Mouse (Mus musculus) heart, embryonic 16.5 days (tissue): Measurements from ENCODE around the gene Ccdc97. TPM values are rescaled to one million over a fixed set of nuclear protein-coding genes. Genes with fewer than 3 reads are reported as not detected.

Experiments used
- ATAC-seq: fragments of 200-750 bp; cut with Nextera tagmentation; replicated peaks from 2 replicates; pipeline ENCODE4 v1.8.0; 2017; ENCODE audit warnings: moderate number of reproducible peaks; ENCODE audit not compliant: insufficient read depth, low FRiP score; ENCODE audit errors: extremely low read depth
- H3K27ac ChIP-seq: fragments of 300-500 bp; sonication (generic); 2 replicates; pipeline ENCODE4 v1.5.1; 2014; ENCODE audit warnings: mild to moderate bottlenecking, low read length, control low read depth, moderate library complexity
- H3K27me3 ChIP-seq: fragments of 300-500 bp; sonication (generic); 2 replicates; pipeline ENCODE4 v1.6.1; 2014; ENCODE audit warnings: low read length, mixed read lengths; ENCODE audit not compliant: control insufficient read depth, insufficient read depth
- H3K36me3 ChIP-seq: fragments of 300-500 bp; sonication (generic); 2 replicates; pipeline ENCODE4 v1.6.1; 2014; ENCODE audit not compliant: control insufficient read depth, insufficient read depth
- H3K4me1 ChIP-seq: fragments of 300-500 bp; sonication (generic); 2 replicates; pipeline ENCODE4 v1.6.1; 2014; ENCODE audit warnings: low read length, mixed read lengths; ENCODE audit not compliant: control insufficient read depth, insufficient read depth
- H3K4me2 ChIP-seq: fragments of 300-500 bp; sonication (generic); 2 replicates; pipeline ENCODE4 v1.6.1; 2014; ENCODE audit warnings: low read depth, mild to moderate bottlenecking, control low read depth, low read length
- H3K4me3 ChIP-seq: fragments of 300-500 bp; sonication (generic); 2 replicates; pipeline ENCODE4 v1.5.1; 2014; ENCODE audit warnings: mild to moderate bottlenecking, control low read depth, low read length
- H3K9ac ChIP-seq: fragments of 300-500 bp; sonication (generic); 2 replicates; pipeline ENCODE4 v1.6.1; 2014; ENCODE audit warnings: low read length, control low read depth
- H3K9me3 ChIP-seq: fragments of 300-500 bp; sonication (generic); replicated peaks from 2 replicates; pipeline ENCODE4 v1.6.1; 2016; ENCODE audit warnings: low read length; ENCODE audit not compliant: control insufficient read depth
- WGBS: fragments of 180-500 bp; shearing (Covaris S2); extraction: QIAGEN DNeasy Blood & Tissue Kit; methylation state at CpG from one replicate; pipeline ENCODE4 v1.1.7; 2014; 5-methylcytosine and 5-hydroxymethylcytosine counted together
- polyA plus RNA-seq: library from polyadenylated mRNA; unstranded; fragments of >200 nt; fragmentation: Nextera tagmentation; extraction: Ambion mirVana; gene quantifications from 2 replicates; pipeline ENCODE4 v1.2.1, GENCODE M21; 2015

Gene Ccdc97
- polyA plus RNA-seq, 1 experiment from 2014 or later, result 23.0 TPM

GRCm38 (mm10) chr7:25704716-25705364, 14.0 kb downstream of the Ccdc97 start:
- 17% methylated on average over 32 of the region's 37 CpGs for WGBS
- ATAC-seq, result no peak
- Histone ChIP-seq H3K9ac (no peak overlapping the region), H3K36me3 (peaks cover 16% of the 10 kb centered on the region), H3K27ac (no peak overlapping the region; the same call in 1 of the 2 replicates), H3K4me2 (peak overlapping the region; percentile 61), H3K27me3 (no peaks in the 10 kb centered on the region), H3K4me1 (peaks cover 36% of the 10 kb centered on the region), H3K4me3 (peak overlapping the region; percentile 32), H3K9me3 (peaks cover 5% of the 10 kb centered on the region)

GRCm38 (mm10) chr7:25703793-25704494, 14.9 kb downstream of the Ccdc97 start:
- Histone ChIP-seq H3K27ac (peak overlapping the region; percentile 9; the same call in 1 of the 2 replicates), H3K9me3 (peaks cover 5% of the 10 kb centered on the region), H3K4me1 (peaks cover 33% of the 10 kb centered on the region), H3K36me3 (peaks cover 18% of the 10 kb centered on the region), H3K4me3 (no peak overlapping the region), H3K9ac (0 out of 2 replicates have a peak overlapping the region, but pooled peaks have one; percentile 6), H3K4me2 (peak overlapping the region; percentile 61; the same call in 1 of the 2 replicates), H3K27me3 (no peaks in the 10 kb centered on the region)
- 0 out of 2 replicates have a peak, but pooled peaks have one; percentile 14 for ATAC-seq
- WGBS, result 30% methylated on average over 10 of the region's 10 CpGs

DNA sequence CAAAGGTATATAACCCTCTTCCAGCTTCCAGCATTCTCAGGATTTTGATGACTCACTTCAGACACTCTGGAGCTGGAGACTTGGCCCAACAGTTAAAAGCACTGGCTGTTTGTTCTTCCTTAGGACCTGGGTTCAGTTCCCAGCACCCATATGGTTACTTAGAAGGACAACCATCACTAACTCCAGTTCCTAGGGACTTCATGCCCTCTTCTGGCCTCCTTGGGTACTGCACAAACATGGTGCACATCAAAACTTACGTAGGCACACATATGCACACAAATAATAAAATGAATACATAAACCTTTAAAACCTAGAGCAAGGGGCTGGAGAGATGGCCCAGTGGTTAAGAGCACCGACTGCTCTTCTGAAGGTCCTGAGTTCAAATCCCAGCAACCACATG, 16.5 kb downstream of the Ccdc97 start:
- 94% methylated on average over 2 of the region's 2 CpGs for WGBS
- no peak overlapping the region for H3K4me3 ChIP-seq

DNA sequence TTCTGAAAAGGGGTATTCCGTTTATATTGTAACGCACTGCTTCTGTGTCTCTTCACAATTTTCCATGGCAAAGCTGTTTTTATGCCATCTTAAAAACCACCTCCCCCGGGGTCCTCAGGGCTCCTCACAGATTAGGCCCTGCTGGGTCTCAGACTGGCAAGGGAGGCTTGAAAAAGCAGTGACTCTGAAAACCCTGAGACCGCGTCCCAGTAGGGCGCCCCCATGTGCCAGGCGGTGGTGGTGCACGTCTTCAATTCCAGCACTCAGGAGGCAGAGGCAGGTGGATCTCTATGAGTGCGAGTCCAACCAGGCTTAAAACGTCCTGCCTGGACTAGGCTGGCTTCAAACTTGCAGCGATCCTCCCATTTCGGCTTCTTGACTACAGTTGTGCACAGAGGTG, 18.2 kb downstream of the Ccdc97 start:
- Histone ChIP-seq H3K27me3 (no peaks in the 10 kb centered on the region), H3K36me3 (peaks cover 21% of the 10 kb centered on the region), H3K4me3 (no peak overlapping the region), H3K4me1 (peaks cover 20% of the 10 kb centered on the region), H3K27ac (no peak overlapping the region), H3K9ac (no peak overlapping the region), H3K4me2 (no peak overlapping the region), H3K9me3 (peaks cover 5% of the 10 kb centered on the region)
- ATAC-seq, result no peak
- 76% methylated on average over 12 of the region's 12 CpGs for WGBS

More for the DNA sequence above, 16.5 kb downstream of the Ccdc97 start:
- H3K27me3 ChIP-seq, result no peaks in the 10 kb centered on the region
- H3K9ac ChIP-seq, result no peak overlapping the region
- H3K9me3 ChIP-seq, result peaks cover 5% of the 10 kb centered on the region
- H3K4me2 ChIP-seq, result no peak overlapping the region
- peaks cover 29% of the 10 kb centered on the region for H3K4me1 ChIP-seq
- no peak for ATAC-seq
- peaks cover 21% of the 10 kb centered on the region for H3K36me3 ChIP-seq
- no peak overlapping the region for H3K27ac ChIP-seq

GRCm38 (mm10) chr7:25699851-25700250, 19.0 kb downstream of the Ccdc97 start:
- Histone ChIP-seq H3K27me3 (no peaks in the 10 kb centered on the region), H3K9ac (no peak overlapping the region), H3K4me2 (no peak overlapping the region), H3K4me3 (no peak overlapping the region), H3K27ac (no peak overlapping the region), H3K4me1 (peaks cover 13% of the 10 kb centered on the region), H3K36me3 (peaks cover 21% of the 10 kb centered on the region), H3K9me3 (peaks cover 5% of the 10 kb centered on the region)
- whole genome bisulfite sequencing, result 62% methylated on average over 13 of the region's 13 CpGs
- ATAC-seq, result no peak

GRCm38 (mm10) chr7:25694104-25694503, 24.8 kb downstream of the Ccdc97 start:
- Histone ChIP-seq H3K9ac (no peak overlapping the region), H3K27ac (no peak overlapping the region), H3K27me3 (0 out of 2 replicates have a peak, but pooled peaks cover 2% of the 10 kb centered on the region), H3K9me3 (no peaks in the 10 kb centered on the region), H3K4me1 (peaks cover 5% of the 10 kb centered on the region; the same call in 1 of the 2 replicates), H3K36me3 (peaks cover 6% of the 10 kb centered on the region), H3K4me2 (no peak overlapping the region), H3K4me3 (no peak overlapping the region)
- WGBS, result 70% methylated on average over 8 of the region's 8 CpGs
- no peak for ATAC-seq

DNA sequence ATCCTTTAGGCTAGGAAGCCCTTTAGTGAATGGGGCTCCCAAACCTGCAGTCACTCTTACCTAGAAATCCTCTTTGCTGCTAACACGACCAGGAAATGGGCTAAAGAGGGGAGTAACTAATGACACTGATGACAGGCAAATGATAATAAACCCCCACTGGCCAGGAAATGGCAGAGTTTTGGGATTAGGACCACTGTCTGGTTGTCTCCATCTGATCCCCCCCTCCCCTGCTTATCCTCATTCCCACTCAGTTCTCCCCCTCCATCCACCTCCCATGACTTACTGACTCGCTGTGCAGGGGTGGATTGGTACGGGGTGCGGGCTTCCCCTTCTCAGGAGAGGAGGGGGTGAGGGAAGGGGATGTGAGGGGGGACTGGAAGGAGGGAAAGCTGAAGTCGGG, 28.8 kb downstream of the Ccdc97 start:
- H3K9ac ChIP-seq, result peak overlapping the region; percentile 80; the same call in 1 of the 2 replicates
- H3K27me3 ChIP-seq, result 0 out of 2 replicates have a peak, but pooled peaks cover 2% of the 10 kb centered on the region
- 36% methylated on average over 5 of the region's 5 CpGs for WGBS

DNA sequence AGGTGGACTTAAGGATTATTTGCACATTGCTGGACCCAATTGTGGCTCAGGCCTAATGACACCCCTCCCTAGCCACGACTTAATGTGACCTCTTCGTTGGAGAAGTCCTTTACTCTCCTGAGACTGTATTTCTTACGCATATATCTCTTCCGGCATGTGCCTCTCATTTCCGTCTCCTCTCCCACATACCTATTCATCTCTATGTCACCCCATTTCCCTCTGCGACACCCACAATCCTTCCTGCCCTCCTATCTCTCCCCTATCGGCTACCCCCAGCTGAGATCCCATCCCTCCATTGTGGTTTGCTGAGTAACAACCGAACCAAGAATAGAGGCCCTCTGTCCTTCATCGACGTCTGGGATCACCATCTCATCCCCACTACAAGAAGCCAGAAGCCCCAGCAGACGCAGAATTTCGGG, 29.3 kb downstream of the Ccdc97 start:
- 9% methylated on average over 12 of the region's 12 CpGs for WGBS
- 0 out of 2 replicates have a peak, but pooled peaks have one; percentile 1 for ATAC-seq
- Histone ChIP-seq H3K9me3 (no peaks in the 10 kb centered on the region), H3K4me2 (peak overlapping the region; percentile 97), H3K27ac (peak overlapping the region; percentile 75), H3K4me1 (peaks cover 13% of the 10 kb centered on the region), H3K9ac (peak overlapping the region; percentile 80), H3K36me3 (peaks cover 2% of the 10 kb centered on the region), H3K4me3 (peak overlapping the region; percentile 64), H3K27me3 (0 out of 2 replicates have a peak, but pooled peaks cover 2% of the 10 kb centered on the region)

More for the DNA sequence above, 28.8 kb downstream of the Ccdc97 start:
- H3K4me3 ChIP-seq, result peak overlapping the region; percentile 64
- H3K4me1 ChIP-seq, result peaks cover 13% of the 10 kb centered on the region
- no peaks in the 10 kb centered on the region for H3K9me3 ChIP-seq
- ATAC-seq, result no peak
- peaks cover 2% of the 10 kb centered on the region for H3K36me3 ChIP-seq
- peak overlapping the region; percentile 75; the same call in 1 of the 2 replicates for H3K27ac ChIP-seq
- H3K4me2 ChIP-seq, result peak overlapping the region; percentile 97
